Mouse (Mus musculus) thymus, adult 2 months (tissue): Measurements from ENCODE around the gene C2. TPM values are rescaled to one million over a fixed set of nuclear protein-coding genes. Genes with fewer than 3 reads are reported as not detected.

Source experiments
- DNase-seq: peaks from one replicate; pipeline ENCODE4 v3.0.0; 2021
- H3K27ac ChIP-seq: fragments of 200-500 bp; 2 replicates; pipeline ENCODE4 v1.5.1; 2012; ENCODE audit warnings: low read length, control low read depth; ENCODE audit not compliant: control insufficient read depth, insufficient read depth
- H3K27me3 ChIP-seq: fragments of 200-500 bp; 2 replicates; pipeline ENCODE4 v1.6.1; 2012; ENCODE audit warnings: mild to moderate bottlenecking, low read length, moderate library complexity, mixed read lengths; ENCODE audit not compliant: control insufficient read depth, insufficient read depth
- H3K36me3 ChIP-seq: fragments of 200-500 bp; 2 replicates; pipeline ENCODE4 v1.6.1; 2012; ENCODE audit warnings: mild to moderate bottlenecking, low read length, moderate library complexity; ENCODE audit not compliant: control insufficient read depth, insufficient read depth
- H3K4me1 ChIP-seq: fragments of 200-500 bp; replicated peaks from 2 replicates; pipeline ENCODE4 v1.6.1; 2012; ENCODE audit warnings: low read length; ENCODE audit not compliant: control insufficient read depth, insufficient read depth
- H3K4me3 ChIP-seq: fragments of 200-500 bp; 2 replicates; pipeline ENCODE4 v1.5.1; 2012; ENCODE audit warnings: mild to moderate bottlenecking, low read length, control low read depth, moderate library complexity; ENCODE audit not compliant: control insufficient read depth, insufficient read depth
- CTCF ChIP-seq: fragments of 200-500 bp; IDR thresholded peaks from 2 replicates; pipeline ENCODE4 v1.5.1; 2012; ENCODE audit warnings: mild to moderate bottlenecking, control low read depth, low read length, moderate library complexity, borderline replicate concordance; ENCODE audit not compliant: control insufficient read depth, poor library complexity, insufficient read depth; ENCODE audit errors: extremely low read depth
- POLR2A ChIP-seq: fragments of 200-500 bp; IDR thresholded peaks from 2 replicates; pipeline ENCODE4 v1.6.1; 2012; ENCODE audit warnings: mild to moderate bottlenecking, low read length, control low read depth, moderate library complexity; ENCODE audit not compliant: control insufficient read depth, poor library complexity, insufficient read depth; ENCODE audit errors: extremely low read depth
- WGBS: fragments of 180-500 bp; shearing (Covaris S2); methylation state at CpG from one replicate; pipeline ENCODE4 v1.1.7; 2018; 5-methylcytosine and 5-hydroxymethylcytosine counted together
- polyA plus RNA-seq: library from polyadenylated mRNA; depleted of rRNA; stranded (reverse); fragments of >200 nt; gene quantifications from 2 replicates; pipeline ENCODE4 v1.2.3, GENCODE M21; 2012

C2 gene
- polyA plus RNA-seq, 1 experiment, result 18.4 TPM

DNA sequence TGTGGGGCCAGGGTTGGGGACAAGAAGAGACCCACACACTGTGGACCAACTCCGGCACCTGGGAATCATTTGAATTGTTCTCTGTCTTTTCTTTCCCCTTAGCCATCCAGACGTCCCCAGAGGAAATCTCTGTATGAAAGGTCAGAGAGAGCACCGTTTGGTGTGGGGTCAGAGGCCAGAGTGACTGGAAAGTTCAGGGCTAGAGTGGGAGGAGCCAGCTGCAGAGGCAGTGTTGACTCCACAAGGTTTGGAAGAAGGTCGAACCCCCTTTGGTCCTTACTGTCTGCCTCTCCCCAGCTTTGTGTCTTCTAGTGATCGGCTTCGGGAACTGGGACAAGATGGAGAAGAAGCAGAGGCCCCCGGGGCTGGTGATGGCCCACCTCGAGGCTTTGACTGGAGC lies 44.6 kb downstream of the C2 start:
- Histone ChIP-seq H3K36me3 (no peaks in the 10 kb centered on the region; the same call in 1 of the 2 replicates), H3K27me3 (no peaks in the 10 kb centered on the region), H3K4me3 (no peak overlapping the region), H3K4me1 (peaks cover 11% of the 10 kb centered on the region), H3K27ac (no peak overlapping the region)
- TF ChIP-seq CTCF (no peak), POLR2A (no peak)
- 93% methylated on average over 8 of the region's 8 CpGs for WGBS
- no peak for DNase-seq

DNA sequence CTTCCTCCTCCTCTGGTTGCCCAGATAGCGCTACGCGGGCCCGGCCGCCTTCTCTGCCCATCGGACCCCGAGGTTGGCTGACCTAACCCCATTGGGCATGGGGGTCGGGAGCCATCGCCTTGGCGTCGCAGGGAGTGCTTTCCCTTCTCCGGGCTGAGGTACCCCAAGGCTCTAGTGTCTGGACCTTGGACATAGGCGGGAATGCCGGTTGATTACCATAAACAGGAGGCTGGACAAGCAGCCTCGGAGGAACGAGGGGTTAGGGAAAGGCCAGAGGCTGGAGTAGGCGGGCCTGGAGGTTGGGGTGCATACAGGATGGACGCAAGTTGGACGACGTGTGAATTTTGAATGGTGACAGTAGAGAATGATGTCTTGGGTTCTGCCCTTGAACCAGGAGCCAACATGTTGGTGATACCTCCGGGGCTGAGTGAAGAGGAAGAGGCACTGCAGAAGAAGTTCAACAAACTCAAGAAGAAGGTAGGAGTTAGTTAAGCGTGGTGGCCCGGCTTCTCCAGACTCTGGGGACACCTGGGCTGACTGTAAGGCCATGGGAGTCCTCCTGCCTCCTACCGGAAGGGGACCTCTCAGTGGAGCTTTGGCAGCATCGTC lies 47.4 kb downstream of the C2 start:
- 2% methylated on average over 25 of the region's 25 CpGs for WGBS
- Histone ChIP-seq H3K4me1 (peaks cover 11% of the 10 kb centered on the region), H3K4me3 (peak overlapping the region; percentile 60), H3K36me3 (no peaks in the 10 kb centered on the region; the same call in none of the 2 replicates), H3K27me3 (no peaks in the 10 kb centered on the region), H3K27ac (no peak overlapping the region)
- peak; percentile 26; the same call in 1 of the 2 replicates for TF ChIP-seq CTCF
- TF ChIP-seq POLR2A, result 0 out of 2 replicates have a peak, but pooled peaks have one; percentile 2
- peak; percentile 12 for DNase-seq

DNA sequence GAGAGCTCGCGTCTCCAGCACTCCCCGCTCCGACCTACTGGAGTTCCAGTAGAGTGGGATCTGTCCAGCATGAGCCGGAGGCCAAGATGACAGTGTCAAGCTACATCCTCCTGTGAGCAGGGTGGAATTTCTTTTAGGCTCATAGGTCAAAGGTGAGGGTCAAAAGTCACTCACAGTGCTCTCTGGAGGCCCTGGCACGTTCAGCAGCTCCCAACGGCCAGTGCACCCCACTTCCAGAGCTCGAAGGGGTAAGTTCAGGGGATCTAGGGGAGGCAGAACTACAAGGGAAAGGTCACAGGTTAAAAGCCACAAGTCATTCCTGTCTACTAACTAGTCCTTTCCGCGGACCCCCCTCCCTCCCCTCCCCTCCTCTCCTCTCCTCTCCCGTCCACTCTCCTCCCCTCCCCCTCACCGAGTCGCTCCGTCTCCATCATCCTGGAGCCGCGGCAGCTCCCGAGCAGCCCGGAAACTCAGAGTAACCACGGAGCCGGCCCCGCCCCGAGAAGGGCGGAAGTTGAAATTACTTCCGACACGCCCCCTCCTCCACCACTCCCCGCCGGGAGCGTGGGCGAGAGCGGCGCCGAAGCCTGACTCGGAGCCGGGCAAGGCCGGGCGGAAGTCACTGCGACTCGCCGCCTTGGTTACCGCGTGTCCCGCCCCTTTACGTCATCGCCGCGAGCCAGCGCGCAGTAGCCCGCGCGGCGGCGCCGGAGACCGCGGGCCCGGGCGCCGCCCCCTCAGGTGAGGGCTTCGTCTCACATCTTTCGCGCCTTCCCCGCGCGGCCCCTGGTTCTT lies 48.1 kb downstream of the C2 start, which contains the start of the genes Skiv2l and Nelfe:
Gene Skiv2l (minus strand): TSS at position 489 of the 795 bp plus-strand sequence.
Gene Nelfe (plus strand): TSS at position 670 of the 795 bp plus-strand sequence.
- WGBS, result 2% methylated on average over 65 of the region's 65 CpGs
- Histone ChIP-seq H3K27ac (no peak within 1 kb of the TSS), H3K27me3 (no peaks in the 10 kb centered on the region), H3K4me3 (peak within 1 kb of the TSS; percentile 60), H3K36me3 (peaks cover 2% of the 10 kb centered on the region), H3K4me1 (peaks cover 11% of the 10 kb centered on the region)
- DNase-seq, result peak; percentile 98
- TF ChIP-seq CTCF (peak; percentile 69; the same call in 1 of the 2 replicates), POLR2A (0 out of 2 replicates have a peak, but pooled peaks have one; percentile 52)

DNA sequence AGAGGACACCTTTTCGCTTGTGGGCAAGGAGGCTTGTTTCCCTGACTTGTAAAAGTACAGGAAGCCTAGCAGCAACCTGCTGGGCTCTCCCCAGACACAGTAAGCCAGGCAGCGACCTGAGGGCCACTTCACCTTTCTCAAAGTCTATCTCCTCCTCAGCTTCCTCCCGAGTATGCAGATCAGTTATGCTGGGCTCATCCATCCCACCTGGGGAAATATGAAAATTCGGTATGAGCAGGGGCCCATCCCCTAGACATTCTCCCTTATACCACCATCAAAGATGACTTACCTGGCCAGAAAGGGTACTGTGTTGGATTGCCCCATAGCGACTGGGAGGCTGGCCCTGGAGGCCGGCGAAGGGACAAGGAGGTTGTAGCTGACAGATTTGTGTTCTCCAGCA lies 50.5 kb downstream of the C2 start:
- Histone ChIP-seq H3K4me3 (no peak overlapping the region), H3K36me3 (peaks cover 20% of the 10 kb centered on the region), H3K4me1 (peaks cover 11% of the 10 kb centered on the region), H3K27me3 (no peaks in the 10 kb centered on the region), H3K27ac (no peak overlapping the region)
- WGBS, result 98% methylated on average over 7 of the region's 7 CpGs
- TF ChIP-seq CTCF (no peak), POLR2A (no peak)
- DNase-seq, result no peak

- no peaks in the 10 kb centered on the region for H3K27me3 ChIP-seq
- over 99% methylated on average over 6 of the region's 6 CpGs for WGBS
- no peak for TF ChIP-seq POLR2A
- TF ChIP-seq CTCF, result no peak
Observed at GRCm38 (mm10) chr17:34847192-34847591, 50.9 kb downstream of the C2 start.

GRCm38 (mm10) chr17:34844884-34845283 lies 53.2 kb downstream of the C2 start:
- 95% methylated on average over 13 of the region's 13 CpGs for WGBS
- H3K4me3 ChIP-seq, result no peak overlapping the region
- H3K27me3 ChIP-seq, result no peaks in the 10 kb centered on the region
- TF ChIP-seq POLR2A, result no peak
- no peak for TF ChIP-seq CTCF
- no peak overlapping the region for H3K27ac ChIP-seq
- DNase-seq, result no peak
- peaks cover 4% of the 10 kb centered on the region for H3K4me1 ChIP-seq
- peaks cover 32% of the 10 kb centered on the region for H3K36me3 ChIP-seq

More at GRCm38 (mm10) chr17:34847192-34847591, 50.9 kb downstream of the C2 start:
- Histone ChIP-seq H3K4me3 (no peak overlapping the region), H3K36me3 (peaks cover 23% of the 10 kb centered on the region), H3K27ac (no peak overlapping the region), H3K4me1 (peaks cover 11% of the 10 kb centered on the region)
- no peak for DNase-seq
